Mouse (Mus musculus): ENCODE data around the gene Lhx5. TPM values are rescaled to one million over a fixed set of nuclear protein-coding genes. Genes with fewer than 3 reads are reported as not detected.

Lhx5 gene
- total and polyA plus RNA-seq, 3 experiments: not detected

- H3K9ac ChIP-seq (ENCODE audit: insufficient read depth, low read depth): no peak overlapping the region
- peaks cover 51 to 97% of the 10 kb centered on the region in 2 experiments for H3K4me1 ChIP-seq (ENCODE audit: control insufficient read depth in 1 of 2, insufficient read depth in 2 of 2)
- peak; percentile 87 for DNase-seq (ENCODE audit: extremely low read depth)
- H3K79me2 ChIP-seq (replicated peaks; ENCODE audit: control insufficient read depth, extremely low read depth, insufficient read depth, poor library complexity, severe bottlenecking): no peaks in the 10 kb centered on the region
- in situ Hi-C loops (cut with MboI; ENCODE audit: low pct_ligation_motif_present, low pct_unique_long_range_greater_than_20kb, low sequenced_read_pairs) (no loop called here), dilution Hi-C loops (cut with MboI; ENCODE audit: extremely low pct_ligation_motif_present, extremely low pct_unique_long_range_greater_than_20kb, low sequenced_read_pairs) (no loop called here)
- peaks cover 59 to 84% of the 10 kb centered on the region in 2 experiments for H3K36me3 ChIP-seq (replicated peaks in 1 of 2; ENCODE audit: control insufficient read depth in 1 of 2, insufficient read depth in 1 of 2, low read length in 1 of 2)
- H3K4me3 ChIP-seq (replicated peaks in 1 of 3; ENCODE audit: low read depth in 2 of 3, low read length in 2 of 3, poor library complexity in 1 of 3): no peak overlapping the region
- no peaks in the 10 kb centered on the region for H3K27me3 ChIP-seq (replicated peaks)
- no peak overlapping the region for H3K4me2 ChIP-seq (ENCODE audit: insufficient read depth, low read depth, poor library complexity, severe bottlenecking)
- peak overlapping the region; percentile 58 for H3K27ac ChIP-seq (ENCODE audit: insufficient read depth, low read depth)
- TF ChIP-seq NRF1 (IDR thresholded peaks at IDR 0.05; ENCODE audit: low read depth, low read length) (no peak), USF2 (conservative IDR thresholded peaks at IDR 0.05; ENCODE audit: low read depth, low read length) (no peak), TBP (conservative IDR thresholded peaks at IDR 0.05; ENCODE audit: low read depth, low read length) (no peak), JUN (IDR thresholded peaks at IDR 0.05; ENCODE audit: insufficient read depth, low read depth, low read length) (no peak), MAX (IDR thresholded peaks at IDR 0.05; ENCODE audit: low read length) (no peak), MAFK (IDR thresholded peaks at IDR 0.05; ENCODE audit: insufficient replicate concordance, low read length) (no peak), BHLHE40 (IDR thresholded peaks at IDR 0.05; ENCODE audit: low read depth, low read length) (no peak), USF1 (IDR thresholded peaks at IDR 0.05; ENCODE audit: low read depth, low read length) (peak; percentile 11; the same call in 1 of the 2 replicates), ZMIZ1 (IDR thresholded peaks at IDR 0.05; ENCODE audit: low read depth, low read length) (no peak), RAD21 (IDR thresholded peaks at IDR 0.05; ENCODE audit: low read depth, low read length) (no peak), ZKSCAN1 (IDR thresholded peaks at IDR 0.05; ENCODE audit: borderline replicate concordance, low read depth, low read length) (no peak), MAZ (IDR thresholded peaks at IDR 0.05; ENCODE audit: low read depth, low read length) (no peak), KAT2A (IDR thresholded peaks at IDR 0.05; ENCODE audit: insufficient replicate concordance, low read length) (peak; percentile 50; the same call in 1 of the 2 replicates), UBTF (IDR thresholded peaks at IDR 0.05; ENCODE audit: low read depth, low read length) (no peak), CTCF (conservative IDR thresholded peaks at IDR 0.05 in 1 of 2, IDR thresholded peaks at IDR 0.05 in 1 of 2; ENCODE audit: low read depth in 2 of 2, low read length in 2 of 2) (no peak), MEF2A (IDR thresholded peaks at IDR 0.05; ENCODE audit: borderline replicate concordance, low read depth, low read length) (peak; percentile 56; the same call in 1 of the 2 replicates), MXI1 (IDR thresholded peaks at IDR 0.05; ENCODE audit: low read depth, low read length) (no peak; the same call in 1 of the 2 replicates), E2F4 (IDR thresholded peaks at IDR 0.05; ENCODE audit: insufficient replicate concordance, low read depth, low read length) (no peak), HCFC1 (IDR thresholded peaks at IDR 0.05; ENCODE audit: low read depth, low read length) (no peak), POLR2A (IDR thresholded peaks at IDR 0.05; ENCODE audit: low read depth, low read length) (no peak), JUND (conservative IDR thresholded peaks at IDR 0.05; ENCODE audit: low read depth, low read length) (no peak), ZNF384 (IDR thresholded peaks at IDR 0.05; ENCODE audit: low read depth, low read length) (no peak), GABPA (IDR thresholded peaks at IDR 0.05; ENCODE audit: insufficient replicate concordance, low read depth, low read length) (no peak), SMC3 (IDR thresholded peaks at IDR 0.05; ENCODE audit: low read depth, low read length) (no peak; the same call in 1 of the 2 replicates), ZC3H11A (IDR thresholded peaks at IDR 0.05; ENCODE audit: low read depth, low read length) (no peak), POLR2AphosphoS2 (IDR thresholded peaks at IDR 0.05; ENCODE audit: low read depth, low read length) (no peak), IRF4 (IDR thresholded peaks at IDR 0.05; ENCODE audit: low read depth, low read length) (peak; percentile 81), PAX5 (IDR thresholded peaks at IDR 0.05; ENCODE audit: low read length) (no peak), EP300 (IDR thresholded peaks at IDR 0.05; ENCODE audit: low read length) (peak; percentile 58), ELF1 (IDR thresholded peaks at IDR 0.05; ENCODE audit: low read depth, low read length) (no peak), NELFE (IDR thresholded peaks at IDR 0.05; ENCODE audit: low read depth, low read length) (no peak), TCF12 (IDR thresholded peaks at IDR 0.05; ENCODE audit: low read depth, low read length) (no peak), ETS1 (conservative IDR thresholded peaks at IDR 0.05; ENCODE audit: low read depth, low read length) (peak; percentile 81), RCOR1 (conservative IDR thresholded peaks at IDR 0.05; ENCODE audit: low read depth, low read length) (no peak), SIN3A (IDR thresholded peaks at IDR 0.05; ENCODE audit: low read length) (no peak), MYC (IDR thresholded peaks at IDR 0.05; ENCODE audit: low read depth, low read length) (no peak), CHD1 (IDR thresholded peaks at IDR 0.05; ENCODE audit: low read depth, low read length) (no peak), CHD2 (IDR thresholded peaks at IDR 0.05; ENCODE audit: low read length) (no peak)
- peaks cover 3% of the 10 kb centered on the region for H3K9me3 ChIP-seq (replicated peaks; ENCODE audit: low read length)
Observed at GRCm38 (mm10) chr5:120490679-120491192, 59.2 kb downstream of the Lhx5 start.
